ENCODE assay signal across 8 mouse cellular contexts in the genomic region with DNA sequence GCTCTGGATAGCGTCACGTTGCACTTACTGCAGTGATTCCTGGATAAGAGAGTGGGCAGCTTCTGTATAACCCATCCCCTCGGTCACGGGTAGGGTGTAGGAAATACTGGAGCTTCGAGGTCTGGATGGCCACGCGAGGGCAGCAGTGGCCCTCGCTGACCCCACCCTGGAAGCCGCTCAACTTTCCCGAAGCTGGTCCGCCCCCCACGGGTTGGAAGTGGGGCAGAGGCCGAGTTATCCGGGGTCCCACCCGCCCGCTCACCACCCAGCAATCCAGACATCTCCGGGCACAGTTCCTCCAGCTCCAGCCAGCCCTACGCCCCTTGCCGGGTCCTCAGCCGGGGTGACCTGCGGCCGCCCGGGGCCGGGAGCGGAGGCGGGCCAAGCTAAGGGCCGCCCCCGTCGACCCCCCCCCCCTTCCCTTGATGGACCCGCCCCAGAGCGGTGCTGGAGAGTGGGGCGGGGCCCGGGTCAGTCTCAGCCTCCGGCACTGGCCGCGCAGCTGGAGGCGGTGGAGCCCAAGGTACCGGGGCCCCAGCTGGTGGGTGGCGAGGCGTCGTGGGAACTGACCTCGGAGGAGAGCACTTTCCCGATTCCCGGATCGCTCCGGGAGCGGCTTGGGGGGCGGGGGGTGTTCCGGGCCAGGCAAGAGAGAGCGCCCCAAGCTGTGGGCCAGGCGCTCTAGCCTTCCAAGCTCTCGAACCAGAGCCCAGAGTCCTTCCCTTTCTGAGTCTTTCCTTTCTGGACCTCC. TPM values are rescaled to one million over a fixed set of nuclear protein-coding genes. Genes with fewer than 3 reads are reported as not detected.
A peak's percentile ranks its signal among the peaks of the same experiment; 100 is the strongest.
DNase-seq lines count a peak whose midpoint lies in the region; ATAC-seq lines count a peak whose summit lies in the region.

No protein-coding gene starts in this region.

- H3K27me3 ChIP-seq in hindbrain, embryonic 13.5 days: peaks cover 61% of the 10 kb centered on the region

- H3K27ac ChIP-seq in hindbrain, embryonic 13.5 days: peak overlapping the region; percentile 48; the same call in 1 of the 2 replicates

- intact Hi-C loops in left cerebral cortex, postnatal 14 days (cut with DNase I): no loop called here

- H3K4me3 ChIP-seq in hindbrain, embryonic 13.5 days: peak overlapping the region; percentile 52

- peak; percentile 61 for DNase-seq in R1 (ENCODE audit: low read depth, low spot score)
- DNase-seq in cerebellum, adult 9-11 months: peak; percentile 34
- DNase-seq in gastrocnemius, adult 18-20 months (ENCODE audit: low spot score): peak; percentile 86
- peak; percentile 59 to 62 for DNase-seq in left cerebral cortex, postnatal 14 days (ENCODE audit: low spot score in 2 of 2)
- DNase-seq in right cerebral cortex, adult 2 months (ENCODE audit: low spot score in 2 of 2): peak; percentile 41 to 66

- peak overlapping the region; percentile 86 for H3K4me2 ChIP-seq in hindbrain, embryonic 13.5 days

- H3K36me3 ChIP-seq in hindbrain, embryonic 13.5 days: peaks cover 3% of the 10 kb centered on the region; the same call in 1 of the 2 replicates

- ATAC-seq in hindbrain, embryonic 13.5 days (ENCODE audit: low FRiP score): peak; percentile 79
- ATAC-seq in megakaryocyte, adult 5-6 weeks (ENCODE audit: poor library complexity, severe bottlenecking): peak; percentile 73
- ATAC-seq in erythroid progenitor cell, adult 5-6 weeks (replicated peaks; ENCODE audit: low FRiP score, poor library complexity, severe bottlenecking): no peak

- H3K9ac ChIP-seq in hindbrain, embryonic 13.5 days: peak overlapping the region; percentile 76

- peaks cover 30% of the 10 kb centered on the region for H3K4me1 ChIP-seq in hindbrain, embryonic 13.5 days (replicated peaks)

- no peaks in the 10 kb centered on the region for H3K9me3 ChIP-seq in hindbrain, embryonic 13.5 days

- WGBS in hindbrain, embryonic 13.5 days: 1% methylated on average over 37 of the region's 52 CpGs

RNA-seq across cellular contexts. Expression of a gene that starts 0.6 kb away (rescaled TPM):
- 10 to 100 TPM; 36.1 to 41.4 TPM for total RNA-seq in gastrocnemius, adult 18-20 months (2021)
- 55.4 and 61.7 TPM in 2 replicates for polyA plus RNA-seq in hindbrain, embryonic 13.5 days (2015; fragmentation: Nextera tagmentation; extraction: Ambion mirVana)
- total RNA-seq in left cerebral cortex, postnatal 14 days (2021): 10 to 100 TPM; 35.2 to 36.6 TPM
- 1.4 and 2.1 TPM in 2 replicates for total RNA-seq in megakaryocyte, adult 5-6 weeks (2015)
- total RNA-seq in megakaryocyte, adult 5-6 weeks (2017): 2.9 and 3.7 TPM in 2 replicates
- not detected in 2 replicates for total RNA-seq in erythroid progenitor cell, adult 5-6 weeks (2015; ENCODE audit: low replicate concordance)
- 3.9 TPM in 1 of 2 replicates, not detected in the other for total RNA-seq in erythroid progenitor cell, adult 5-6 weeks (2017; ENCODE audit: low replicate concordance)

RNA-seq across cellular contexts. Expression of a gene that starts 7.1 kb away (rescaled TPM):
- 1 to 10 TPM; 2.1 to 3.4 TPM for total RNA-seq in gastrocnemius, adult 18-20 months (2021)
- 0.04 and 0.06 TPM in 2 replicates for polyA plus RNA-seq in hindbrain, embryonic 13.5 days (2015; fragmentation: Nextera tagmentation; extraction: Ambion mirVana)
- total RNA-seq in left cerebral cortex, postnatal 14 days (2021): not detected
- total RNA-seq in megakaryocyte, adult 5-6 weeks (2015): 0.16 TPM in 1 of 2 replicates, not detected in the other
- 0.04 TPM in 1 of 2 replicates, not detected in the other for total RNA-seq in megakaryocyte, adult 5-6 weeks (2017)
- not detected in 2 replicates for total RNA-seq in erythroid progenitor cell, adult 5-6 weeks (2015; ENCODE audit: low replicate concordance)
- not detected in 2 replicates for total RNA-seq in erythroid progenitor cell, adult 5-6 weeks (2017; ENCODE audit: low replicate concordance)

RNA-seq across cellular contexts. Expression of a gene that starts 7.9 kb away (rescaled TPM):
- 10 to 100 TPM; 28.6 to 35.3 TPM for total RNA-seq in gastrocnemius, adult 18-20 months (2021)
- polyA plus RNA-seq in hindbrain, embryonic 13.5 days (2015; fragmentation: Nextera tagmentation; extraction: Ambion mirVana): 0.57 and 0.92 TPM in 2 replicates
- total RNA-seq in left cerebral cortex, postnatal 14 days (2021): under 1 TPM; 0.59 to 0.76 TPM
- 0.41 and 0.56 TPM in 2 replicates for total RNA-seq in megakaryocyte, adult 5-6 weeks (2015)
- 0.24 and 0.44 TPM in 2 replicates for total RNA-seq in megakaryocyte, adult 5-6 weeks (2017)
- total RNA-seq in erythroid progenitor cell, adult 5-6 weeks (2015; ENCODE audit: low replicate concordance): not detected in 2 replicates
- total RNA-seq in erythroid progenitor cell, adult 5-6 weeks (2017; ENCODE audit: low replicate concordance): not detected in 2 replicates

RNA-seq across cellular contexts. Expression of a gene that starts 29.6 kb away (rescaled TPM):
- total RNA-seq in gastrocnemius, adult 18-20 months (2021): 1 to 10 TPM in 1 of 2 experiments, under 1 TPM in 1; 0.71 to 1.6 TPM
- 10.2 and 14.5 TPM in 2 replicates for polyA plus RNA-seq in hindbrain, embryonic 13.5 days (2015; fragmentation: Nextera tagmentation; extraction: Ambion mirVana)
- 10 to 100 TPM in 1 of 2 experiments, 1 to 10 TPM in 1; 8.9 to 12.1 TPM for total RNA-seq in left cerebral cortex, postnatal 14 days (2021)
- total RNA-seq in megakaryocyte, adult 5-6 weeks (2015): 8.3 and 8.4 TPM in 2 replicates
- total RNA-seq in megakaryocyte, adult 5-6 weeks (2017): 3.8 TPM in 2 replicates
- 2.1 and 2.9 TPM in 2 replicates for total RNA-seq in erythroid progenitor cell, adult 5-6 weeks (2015; ENCODE audit: low replicate concordance)
- total RNA-seq in erythroid progenitor cell, adult 5-6 weeks (2017; ENCODE audit: low replicate concordance): 0.64 and 3.6 TPM in 2 replicates

Comparison
In these comparisons a context has a peak if more than half of its experiments do, and no peak if none do; other contexts are left out.
1. DNase-seq: peak in every context shown above with its lines; median percentile 86 in gastrocnemius, adult 18-20 months; 61 in R1; 60 in left cerebral cortex, postnatal 14 days; 54 in right cerebral cortex, adult 2 months; 34 in cerebellum, adult 9-11 months.
2. RNA of a gene that starts 0.6 kb away (total RNA-seq): 36.1 to 41.4 TPM in gastrocnemius, adult 18-20 months and 35.2 to 36.6 TPM in left cerebral cortex, postnatal 14 days; 3.9 TPM in erythroid progenitor cell, adult 5-6 weeks and 1.4 to 3.7 TPM in megakaryocyte, adult 5-6 weeks; every median in the first group is over 4 times any median in the second.
3. RNA of a gene that starts 7.9 kb away (total RNA-seq): 28.6 to 35.3 TPM in gastrocnemius, adult 18-20 months; 0.59 to 0.76 TPM in left cerebral cortex, postnatal 14 days, 0.24 to 0.56 TPM in megakaryocyte, adult 5-6 weeks and not detected in erythroid progenitor cell, adult 5-6 weeks; every median in the first group is over 10 times any median in the second.